Mouse (Mus musculus) cerebellum, postnatal 4 days (tissue): ENCODE measurements around the gene B020004J07Rik.
"Not testable (repeated sequence)": the region's sequence is repeated elsewhere in the genome, so short reads cannot be mapped to it uniquely, and the experiment has no call there.

Experiments
- DNase-seq, 2 experiments: peaks; one replicate each; pipeline ENCODE4 v3.0.0; 2022; ENCODE audit warnings: low spot score in 2 of 2, mixed read lengths in 1 of 2

The B020004J07Rik gene

DNA sequence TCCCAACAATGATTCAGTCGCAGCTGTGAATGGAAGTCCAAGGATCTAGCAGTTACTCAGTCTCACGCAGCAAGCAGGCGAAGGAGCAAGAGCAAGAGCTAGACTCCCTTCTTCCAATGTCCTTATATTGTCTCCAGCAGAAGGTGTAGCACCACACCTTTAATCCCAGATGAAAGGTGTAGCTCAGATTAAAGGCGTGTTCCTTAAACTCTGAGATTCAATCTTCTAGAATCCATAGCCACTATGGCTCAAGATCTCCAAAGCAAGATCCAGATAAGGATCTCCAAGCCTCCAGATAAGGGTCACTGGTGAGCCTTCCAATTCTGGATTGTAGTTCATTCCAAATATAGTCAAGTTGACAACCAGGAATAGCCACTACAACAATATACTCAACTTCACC lies at the start of gene B020004J07Rik:
TSS of gene B020004J07Rik (minus strand) at position 101 of the 400 bp plus-strand sequence.
- not testable (repeated sequence) for DNase-seq

DNA sequence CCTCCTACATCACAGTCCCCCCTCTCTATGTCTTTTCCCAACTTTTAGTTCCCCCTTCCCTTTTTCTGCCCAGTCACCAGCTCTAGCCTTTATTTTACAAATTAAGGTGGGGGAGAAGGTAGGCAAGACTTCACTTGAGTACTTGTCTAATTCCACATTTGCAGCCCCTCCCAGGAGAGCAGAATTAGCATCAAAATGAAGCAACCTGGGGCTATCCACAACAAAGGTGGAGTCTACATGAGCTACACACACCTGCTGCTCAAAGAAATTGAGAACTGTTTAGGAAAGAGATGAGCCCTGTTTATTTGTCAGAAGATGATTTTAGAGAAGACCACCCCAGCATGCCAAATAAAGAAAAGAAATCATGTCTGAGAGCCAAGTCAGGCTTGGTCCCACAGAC lies 45.6 kb upstream of the B020004J07Rik start:
- DNase-seq, result no peak

DNA sequence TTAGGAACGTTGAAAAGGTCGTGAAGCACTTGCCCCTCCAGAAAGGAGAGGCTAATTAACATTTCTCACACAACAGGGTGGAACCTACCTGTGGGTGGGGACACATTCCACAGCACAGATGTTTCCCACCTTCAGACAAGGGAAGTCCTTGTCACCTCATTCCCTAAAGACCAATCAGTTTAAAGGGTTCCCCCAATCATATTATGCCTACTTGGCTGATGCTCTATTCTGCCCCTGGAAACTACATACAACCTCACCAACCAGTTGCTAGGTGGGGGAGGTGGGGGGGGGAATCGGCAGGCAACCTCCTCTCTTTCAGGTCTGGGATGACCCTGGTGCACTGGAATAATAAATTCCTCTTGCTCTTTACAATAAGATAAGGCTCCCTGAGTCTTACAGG lies 39.8 kb upstream of the B020004J07Rik start:
- no peak for DNase-seq

DNA sequence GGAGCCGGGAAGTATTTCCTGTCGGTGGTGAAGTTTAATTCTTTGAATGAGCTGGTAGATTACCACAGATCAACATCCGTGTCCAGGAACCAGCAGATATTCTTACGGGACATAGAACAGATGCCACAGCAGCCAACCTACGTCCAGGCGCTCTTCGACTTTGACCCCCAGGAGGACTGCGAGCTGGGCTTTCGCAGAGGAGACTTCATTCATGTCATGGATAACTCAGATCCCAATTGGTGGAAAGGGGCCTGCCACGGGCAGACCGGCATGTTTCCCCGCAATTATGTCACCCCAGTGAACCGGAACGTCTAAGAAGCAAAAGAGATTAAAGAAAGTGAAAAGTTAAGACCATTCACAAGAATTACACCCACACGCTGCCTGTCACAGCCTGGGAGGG lies 31.9 kb upstream of the B020004J07Rik start:
- DNase-seq, result not testable (repeated sequence)

DNA sequence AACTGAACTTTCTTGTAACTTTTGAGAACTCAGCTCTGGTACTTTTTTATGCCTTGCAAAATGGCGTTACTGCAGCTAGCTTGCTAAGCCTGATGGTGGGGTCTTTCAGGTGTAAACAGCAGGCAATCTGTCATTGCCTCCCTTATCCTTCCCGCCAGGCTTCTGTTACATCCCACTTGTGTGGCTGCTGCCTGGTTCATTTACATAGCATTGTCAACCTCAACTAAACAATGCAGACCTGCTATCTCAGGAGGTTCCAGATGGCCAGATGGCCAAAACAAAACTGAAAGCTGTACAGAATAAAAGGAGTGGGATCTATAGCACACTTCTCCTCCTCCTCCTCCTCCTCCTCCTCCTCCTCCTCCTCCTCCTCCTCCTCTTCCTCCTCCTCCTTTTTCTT lies 28.2 kb upstream of the B020004J07Rik start:
- DNase-seq, result not testable (repeated sequence)

DNA sequence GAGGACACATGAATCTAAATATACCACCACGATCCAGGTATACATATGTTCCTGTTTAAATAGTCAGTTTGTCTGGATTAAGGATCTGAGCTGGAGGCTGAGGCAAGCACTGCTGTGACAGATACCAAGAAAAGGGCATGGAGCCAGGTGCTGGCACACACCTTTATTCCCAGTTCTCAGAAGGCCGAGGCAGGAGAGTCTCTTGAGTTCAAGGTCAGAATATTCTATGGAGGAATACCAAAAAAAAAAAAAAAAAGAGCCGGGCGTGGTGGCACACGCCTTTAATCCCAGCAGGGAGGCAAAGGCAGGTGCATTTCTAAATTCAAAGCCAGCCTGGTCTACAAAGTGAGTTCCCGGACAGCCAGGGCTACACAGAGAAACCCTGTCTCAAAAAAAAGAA lies 18.5 kb upstream of the B020004J07Rik start:
- no peak for DNase-seq

DNA sequence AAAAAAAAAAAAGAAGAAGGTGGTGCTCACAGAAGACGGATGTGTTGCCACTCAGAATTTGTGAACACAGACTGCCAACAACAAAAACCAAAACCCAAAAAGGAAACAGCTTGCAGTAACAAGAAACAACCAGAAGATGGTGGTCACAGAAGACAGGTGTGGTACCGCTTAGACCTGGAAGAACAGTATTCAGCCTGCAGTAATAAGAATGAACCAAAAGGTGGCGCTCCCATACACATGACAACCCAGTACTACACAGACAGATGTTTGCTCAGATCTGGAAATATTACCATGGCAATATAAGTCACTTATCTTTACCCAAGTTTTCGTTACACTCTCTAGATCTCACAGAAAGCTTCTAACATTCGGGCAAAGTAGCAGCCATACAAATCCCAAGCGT lies 17.1 kb upstream of the B020004J07Rik start:
- DNase-seq, result peak in 1 of 2 experiments; percentile 2

DNA sequence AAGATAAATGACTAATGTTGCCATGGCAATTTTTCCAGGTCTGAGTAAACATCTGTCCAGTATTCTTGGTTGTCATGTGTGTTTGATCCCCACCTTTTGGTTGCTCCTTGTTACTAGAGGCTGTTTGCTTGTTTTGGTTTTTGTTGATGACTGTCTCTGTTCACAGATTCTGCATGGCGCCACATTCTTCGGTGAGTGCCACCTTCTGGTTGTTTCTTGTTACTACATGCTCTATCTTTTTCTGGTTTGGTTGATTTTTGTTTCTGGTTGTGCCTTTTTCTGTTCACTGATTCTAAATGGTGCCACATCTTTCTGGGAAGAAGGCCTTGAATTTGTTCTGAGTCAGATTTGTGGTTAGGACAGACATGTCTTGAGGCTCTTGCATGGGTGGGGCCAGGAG lies 7.1 kb upstream of the B020004J07Rik start:
- no peak for DNase-seq
